Mouse (Mus musculus) embryonic fibroblast, embryonic 13.5 days (primary cell): ENCODE measurements around the gene Spsb1.

Experiments used
- CTCF ChIP-seq: IDR thresholded peaks from 2 replicates; pipeline ENCODE4 v1.5.1; 2011; ENCODE audit warnings: mild to moderate bottlenecking, control low read depth, low read length, moderate library complexity, borderline replicate concordance; ENCODE audit not compliant: insufficient read depth
- POLR2A ChIP-seq: IDR thresholded peaks from 2 replicates; pipeline ENCODE4 v1.6.1; 2011; ENCODE audit warnings: low read depth, mild to moderate bottlenecking, control low read depth, low read length, moderate library complexity

DNA sequence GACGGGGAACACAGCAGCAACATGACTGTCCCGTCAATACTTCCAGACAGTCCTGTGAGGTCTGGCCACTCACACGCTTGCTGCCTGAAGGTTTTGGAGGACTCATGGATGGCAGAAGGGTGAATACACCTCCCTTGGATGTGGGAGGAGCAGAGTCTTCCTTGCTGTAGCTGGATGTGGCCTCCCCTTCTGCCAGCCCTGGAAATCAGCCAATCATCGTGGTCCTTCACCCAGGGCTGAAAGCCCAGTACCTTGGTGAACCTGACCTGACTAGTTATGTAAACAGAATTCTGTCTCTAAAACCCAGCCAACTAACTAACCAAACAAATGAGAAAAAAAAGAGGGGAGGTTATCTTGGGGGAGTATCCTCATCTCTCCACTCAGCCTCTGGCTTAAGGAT is 90.4 kb downstream of the Spsb1 start:
- TF ChIP-seq CTCF (no peak), POLR2A (no peak)
